Mouse (Mus musculus): Measurements from ENCODE around the gene Herc4. TPM values are rescaled to one million over a fixed set of nuclear protein-coding genes. Genes with fewer than 3 reads are reported as not detected.

Herc4 gene
- polyA plus RNA-seq, 1 experiment = 7.2 TPM

- no peaks in the 10 kb centered on the region for H3K36me3 ChIP-seq (ENCODE audit: control insufficient read depth, insufficient read depth, low read length)
- 73% methylated on average over 12 of the region's 12 CpGs for WGBS
- no peak overlapping the region for H3K27ac ChIP-seq (ENCODE audit: insufficient read depth, low read depth, low read length)
- no peaks in the 10 kb centered on the region for H3K27me3 ChIP-seq (ENCODE audit: control insufficient read depth, insufficient read depth, low read length)
- H3K4me3 ChIP-seq (ENCODE audit: low read depth, low read length) = no peak overlapping the region
- no peaks in the 10 kb centered on the region for H3K4me1 ChIP-seq (ENCODE audit: control insufficient read depth, insufficient read depth, insufficient read length, low read length)
- no peak for TF ChIP-seq CTCF (IDR thresholded peaks at IDR 0.05; ENCODE audit: extremely low read depth, insufficient read length, insufficient replicate concordance, low read depth, low read length)
- TF ChIP-seq POLR2A (IDR thresholded peaks at IDR 0.05; ENCODE audit: low read depth, low read length) = no peak
Measured at GRCm38 (mm10) chr10:63224341-63224740, 19.3 kb upstream of the Herc4 start.

GRCm38 (mm10) chr10:63230266-63230665 is 13.3 kb upstream of the Herc4 start:
- WGBS = 87% methylated on average over 7 of the region's 7 CpGs
- TF ChIP-seq POLR2A (IDR thresholded peaks at IDR 0.05; ENCODE audit: low read depth, low read length) = no peak
- TF ChIP-seq CTCF (IDR thresholded peaks at IDR 0.05; ENCODE audit: extremely low read depth, insufficient read length, insufficient replicate concordance, low read depth, low read length) = no peak
- H3K27ac ChIP-seq (ENCODE audit: insufficient read depth, low read depth, low read length) = no peak overlapping the region

GRCm38 (mm10) chr10:63230854-63231253 is 12.8 kb upstream of the Herc4 start:
- Histone ChIP-seq H3K36me3 (ENCODE audit: control insufficient read depth, insufficient read depth, low read length) (no peaks in the 10 kb centered on the region), H3K4me3 (ENCODE audit: low read depth, low read length) (no peak overlapping the region), H3K27ac (ENCODE audit: insufficient read depth, low read depth, low read length) (no peak overlapping the region), H3K27me3 (ENCODE audit: control insufficient read depth, insufficient read depth, low read length) (no peaks in the 10 kb centered on the region; the same call in 1 of the 2 replicates), H3K4me1 (ENCODE audit: control insufficient read depth, insufficient read depth, insufficient read length, low read length) (no peaks in the 10 kb centered on the region)
- no peak for TF ChIP-seq POLR2A (IDR thresholded peaks at IDR 0.05; ENCODE audit: low read depth, low read length)
- TF ChIP-seq CTCF (IDR thresholded peaks at IDR 0.05; ENCODE audit: extremely low read depth, insufficient read length, insufficient replicate concordance, low read depth, low read length) = no peak
- 21% methylated on average over 3 of the region's 5 CpGs for WGBS

More at GRCm38 (mm10) chr10:63230266-63230665, 13.3 kb upstream of the Herc4 start:
- no peak overlapping the region for H3K4me3 ChIP-seq (ENCODE audit: low read depth, low read length)
- no peaks in the 10 kb centered on the region for H3K36me3 ChIP-seq (ENCODE audit: control insufficient read depth, insufficient read depth, low read length)
- no peaks in the 10 kb centered on the region; the same call in 1 of the 2 replicates for H3K27me3 ChIP-seq (ENCODE audit: control insufficient read depth, insufficient read depth, low read length)
- no peaks in the 10 kb centered on the region for H3K4me1 ChIP-seq (ENCODE audit: control insufficient read depth, insufficient read depth, insufficient read length, low read length)

GRCm38 (mm10) chr10:63231630-63232029 is 12.0 kb upstream of the Herc4 start:
- H3K36me3 ChIP-seq (ENCODE audit: control insufficient read depth, insufficient read depth, low read length) = no peaks in the 10 kb centered on the region
- no peak for TF ChIP-seq CTCF (IDR thresholded peaks at IDR 0.05; ENCODE audit: extremely low read depth, insufficient read length, insufficient replicate concordance, low read depth, low read length)
- TF ChIP-seq POLR2A (IDR thresholded peaks at IDR 0.05; ENCODE audit: low read depth, low read length) = no peak
- H3K4me1 ChIP-seq (ENCODE audit: control insufficient read depth, insufficient read depth, insufficient read length, low read length) = peaks cover 2% of the 10 kb centered on the region; the same call in 1 of the 2 replicates
- H3K4me3 ChIP-seq (ENCODE audit: low read depth, low read length) = no peak overlapping the region
- H3K27me3 ChIP-seq (ENCODE audit: control insufficient read depth, insufficient read depth, low read length) = no peaks in the 10 kb centered on the region; the same call in 1 of the 2 replicates
- H3K27ac ChIP-seq (ENCODE audit: insufficient read depth, low read depth, low read length) = no peak overlapping the region
- WGBS = 31% methylated on average over 5 of the region's 5 CpGs

GRCm38 (mm10) chr10:63234133-63234532 is 9.5 kb upstream of the Herc4 start:
- TF ChIP-seq CTCF (IDR thresholded peaks at IDR 0.05; ENCODE audit: extremely low read depth, insufficient read length, insufficient replicate concordance, low read depth, low read length) = no peak
- no peak for TF ChIP-seq POLR2A (IDR thresholded peaks at IDR 0.05; ENCODE audit: low read depth, low read length)
- H3K36me3 ChIP-seq (ENCODE audit: control insufficient read depth, insufficient read depth, low read length) = no peaks in the 10 kb centered on the region
- peaks cover 2% of the 10 kb centered on the region; the same call in 1 of the 2 replicates for H3K4me1 ChIP-seq (ENCODE audit: control insufficient read depth, insufficient read depth, insufficient read length, low read length)
- H3K27me3 ChIP-seq (ENCODE audit: control insufficient read depth, insufficient read depth, low read length) = no peaks in the 10 kb centered on the region; the same call in 1 of the 2 replicates
- no peak overlapping the region for H3K4me3 ChIP-seq (ENCODE audit: low read depth, low read length)
- no peak overlapping the region for H3K27ac ChIP-seq (ENCODE audit: insufficient read depth, low read depth, low read length)
- 77% methylated on average over 5 of the region's 5 CpGs for WGBS

GRCm38 (mm10) chr10:63235889-63236288 is 7.7 kb upstream of the Herc4 start:
- Histone ChIP-seq H3K4me3 (ENCODE audit: low read depth, low read length) (no peak overlapping the region), H3K27me3 (ENCODE audit: control insufficient read depth, insufficient read depth, low read length) (no peaks in the 10 kb centered on the region), H3K27ac (ENCODE audit: insufficient read depth, low read depth, low read length) (no peak overlapping the region), H3K4me1 (ENCODE audit: control insufficient read depth, insufficient read depth, insufficient read length, low read length) (peaks cover 2% of the 10 kb centered on the region; the same call in 1 of the 2 replicates), H3K36me3 (ENCODE audit: control insufficient read depth, insufficient read depth, low read length) (no peaks in the 10 kb centered on the region)
- 77% methylated on average over 8 of the region's 8 CpGs for WGBS
- TF ChIP-seq POLR2A (IDR thresholded peaks at IDR 0.05; ENCODE audit: low read depth, low read length) (no peak), CTCF (IDR thresholded peaks at IDR 0.05; ENCODE audit: extremely low read depth, insufficient read length, insufficient replicate concordance, low read depth, low read length) (no peak)

- Histone ChIP-seq H3K36me3 (ENCODE audit: control insufficient read depth, insufficient read depth, low read length) (no peaks in the 10 kb centered on the region), H3K4me1 (ENCODE audit: control insufficient read depth, insufficient read depth, insufficient read length, low read length) (peaks cover 2% of the 10 kb centered on the region; the same call in 1 of the 2 replicates), H3K4me3 (ENCODE audit: low read depth, low read length) (no peak overlapping the region), H3K27ac (ENCODE audit: insufficient read depth, low read depth, low read length) (no peak overlapping the region), H3K27me3 (ENCODE audit: control insufficient read depth, insufficient read depth, low read length) (no peaks in the 10 kb centered on the region)
- WGBS = 78% methylated on average over 6 of the region's 6 CpGs
- TF ChIP-seq CTCF (IDR thresholded peaks at IDR 0.05; ENCODE audit: extremely low read depth, insufficient read length, insufficient replicate concordance, low read depth, low read length) = no peak
- TF ChIP-seq POLR2A (IDR thresholded peaks at IDR 0.05; ENCODE audit: low read depth, low read length) = no peak
Measured at GRCm38 (mm10) chr10:63236663-63237062, 6.9 kb upstream of the Herc4 start.

All from small intestine, adult 2 months (tissue).